Mouse (Mus musculus): ENCODE measurements around the gene Oxct1.
A peak's percentile ranks its signal among the peaks of the same experiment; 100 is the strongest.

Oxct1 gene

DNA sequence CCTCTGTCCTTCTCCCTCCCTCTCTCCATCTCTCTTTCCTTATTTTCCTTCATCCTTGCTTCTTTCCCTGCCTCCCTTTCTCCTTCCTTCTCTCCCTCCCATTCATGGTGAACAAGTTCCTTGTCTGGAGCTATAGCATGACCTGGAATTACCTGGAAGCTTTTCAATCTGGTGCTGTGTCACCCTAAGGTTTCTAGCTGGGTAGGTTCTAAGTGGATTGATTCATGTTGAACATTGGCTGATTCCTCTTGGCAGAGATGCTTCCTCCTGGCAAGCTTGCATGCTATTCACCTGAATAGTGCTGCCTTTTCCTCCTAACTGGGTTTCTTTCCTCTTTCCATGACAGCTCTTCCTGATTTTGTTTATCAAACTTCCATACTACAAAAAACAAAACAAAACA is 2.8 kb downstream of the Oxct1 start:
- DNase-seq: peak in 1 of 2 experiments; percentile 57

- peak in 1 of 2 experiments; percentile 50 for DNase-seq
Measured at GRCm38 (mm10) chr15:4033168-4034004, 7.2 kb downstream of the Oxct1 start.

DNA sequence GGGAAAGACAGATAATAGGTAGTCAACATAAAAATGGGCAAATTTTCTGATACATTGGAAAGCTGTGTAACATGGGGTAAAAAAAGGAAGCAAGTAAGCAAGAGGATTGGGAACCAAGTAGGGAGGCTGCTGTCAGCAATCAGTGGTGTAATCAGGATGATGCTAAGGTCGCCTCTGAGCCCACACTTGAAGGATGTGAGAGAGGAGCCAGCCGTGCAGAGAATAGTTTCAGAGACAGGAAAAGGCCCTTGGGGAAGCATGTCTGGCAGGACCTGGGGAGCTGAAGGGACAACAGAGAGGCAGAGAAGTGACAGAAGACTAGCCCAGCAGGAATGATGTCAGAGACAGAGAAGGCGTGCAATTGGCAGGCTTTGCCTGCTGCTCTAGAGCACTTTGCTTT is 16.2 kb downstream of the Oxct1 start:
- DNase-seq: no peak

GRCm38 (mm10) chr15:4043032-4043471 is 16.9 kb downstream of the Oxct1 start:
- no peak for DNase-seq

DNA sequence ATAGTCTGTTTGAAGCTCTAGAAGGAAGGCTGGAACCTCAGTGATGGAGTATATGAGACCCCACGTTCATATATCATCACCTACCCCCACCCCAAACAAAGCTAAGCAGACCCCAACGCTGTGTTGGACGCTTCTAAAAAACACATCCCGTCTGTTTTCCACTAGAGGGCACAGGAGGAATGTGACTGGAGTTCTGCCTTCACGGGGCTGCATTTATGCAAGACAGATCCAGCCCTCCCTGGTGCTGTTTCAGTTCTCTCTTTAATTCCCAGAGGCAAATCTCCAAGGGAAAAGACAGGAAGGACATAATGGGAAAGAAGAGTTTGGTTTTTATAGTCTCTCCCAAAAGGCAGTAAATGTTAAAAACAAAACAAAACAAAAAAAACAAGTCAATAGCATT is 30.4 kb downstream of the Oxct1 start:
- no peak for DNase-seq

DNA sequence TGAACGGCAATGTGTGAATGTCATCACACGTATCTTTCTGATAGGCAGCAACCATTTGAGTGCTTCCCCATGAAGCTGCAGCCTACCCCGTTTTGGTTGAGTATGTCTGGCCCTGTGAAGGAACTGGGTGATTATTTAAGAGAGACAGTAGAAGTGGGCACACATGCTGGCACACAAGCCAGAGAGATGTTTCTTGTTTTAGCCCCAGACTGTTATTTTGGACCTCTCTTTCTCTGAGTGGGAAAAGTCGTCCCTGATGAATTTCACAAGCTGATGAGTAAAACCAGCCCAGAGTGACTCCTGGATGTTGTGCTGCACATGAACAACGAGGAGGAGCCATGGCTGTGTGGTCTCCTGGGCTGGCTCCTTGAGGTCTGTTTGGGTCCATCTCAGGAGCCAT is 37.4 kb downstream of the Oxct1 start:
- DNase-seq: no peak

DNA sequence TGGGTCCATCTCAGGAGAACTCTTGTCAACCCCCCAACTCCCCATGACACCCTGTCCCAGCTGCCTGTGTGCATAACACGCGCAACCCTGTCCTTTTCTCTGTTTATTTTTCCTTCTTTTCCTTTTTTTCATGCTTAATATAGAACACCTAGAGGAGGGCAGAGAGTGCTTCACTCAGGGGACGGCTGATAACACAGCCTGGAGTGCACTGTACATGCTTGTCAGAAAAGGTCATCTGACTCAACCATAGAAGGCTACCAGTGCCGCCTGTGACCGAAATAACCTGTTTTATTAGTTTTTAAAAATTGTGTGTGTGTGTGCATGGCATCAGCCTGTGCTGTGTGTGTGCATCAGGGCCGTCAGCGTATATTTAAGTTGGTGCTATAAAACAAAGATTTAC is 37.8 kb downstream of the Oxct1 start:
- DNase-seq: no peak

DNA sequence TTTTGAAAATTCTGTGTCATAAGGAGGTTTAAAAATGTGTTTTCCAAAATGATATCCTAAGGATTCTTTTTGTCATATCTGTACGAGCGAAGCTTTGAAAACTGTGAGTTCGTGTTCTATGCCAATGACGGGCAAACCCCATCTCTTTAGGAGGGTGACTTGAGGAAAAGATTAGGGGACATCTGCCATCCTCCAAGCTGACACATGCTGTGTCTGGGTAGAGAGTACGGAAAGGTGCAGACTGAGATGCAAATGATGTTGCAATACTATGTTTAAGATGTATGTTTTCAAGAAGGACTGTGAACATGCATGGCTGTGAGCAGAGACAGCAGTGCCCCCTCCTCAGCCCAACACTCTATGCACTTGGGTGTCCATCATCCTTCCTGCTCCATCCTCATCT is 38.5 kb downstream of the Oxct1 start:
- no peak for DNase-seq

DNA sequence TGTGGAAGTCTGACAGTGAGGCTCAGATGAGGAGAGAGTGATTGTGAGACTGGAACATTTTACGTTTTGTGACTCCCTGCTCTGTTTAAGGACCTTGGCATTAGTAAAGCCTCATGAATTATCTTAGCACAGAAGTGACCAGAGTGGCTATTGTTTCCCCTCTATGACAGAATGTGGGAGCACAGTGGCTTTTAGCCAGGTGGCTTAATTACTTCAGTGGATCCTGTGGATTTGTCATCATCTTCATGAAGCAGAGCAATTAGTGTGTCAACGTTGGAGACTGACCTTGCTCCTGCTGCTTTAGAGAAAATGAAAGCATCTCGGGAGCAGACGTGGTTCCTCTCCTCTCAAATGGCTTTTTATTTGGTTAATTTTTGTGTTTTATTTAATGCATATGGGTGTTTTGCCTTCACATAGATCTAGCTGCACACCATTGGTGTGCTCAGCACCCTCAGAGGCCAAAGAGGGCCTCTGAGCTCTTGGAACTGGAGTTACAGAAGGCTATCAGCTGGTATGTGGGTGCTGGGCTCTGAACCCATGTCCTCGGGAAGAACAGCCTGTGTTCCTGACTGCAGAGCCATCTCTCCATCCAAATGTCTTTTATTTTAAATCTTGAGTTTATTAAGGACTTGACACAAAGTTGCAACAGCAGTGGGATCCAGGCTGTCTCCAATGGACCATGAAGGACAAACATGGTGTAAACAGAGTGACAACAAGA is 41.2 kb downstream of the Oxct1 start:
- no peak for DNase-seq

DNA sequence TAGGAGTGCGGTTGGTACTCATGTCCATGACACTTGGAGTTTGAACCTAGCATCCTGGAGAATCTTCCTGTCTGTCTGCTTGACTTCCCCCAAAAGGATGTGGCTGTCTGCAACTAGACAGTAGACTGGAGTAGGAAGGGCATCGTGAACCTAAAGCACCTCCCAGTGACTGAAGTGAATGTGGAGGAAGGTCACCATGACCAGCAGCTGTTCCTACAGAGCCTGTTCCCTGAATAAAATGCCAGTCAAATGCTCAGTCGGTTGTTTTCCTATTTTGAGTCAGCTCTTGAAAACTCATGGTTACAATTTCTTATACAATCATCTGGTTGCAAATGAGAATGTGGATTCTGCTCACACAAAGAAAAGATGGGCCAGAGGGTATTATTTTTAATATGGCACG is 51.8 kb downstream of the Oxct1 start:
- DNase-seq: no peak

- no peak for DNase-seq
Measured at GRCm38 (mm10) chr15:4078785-4079184, 52.6 kb downstream of the Oxct1 start.

GRCm38 (mm10) chr15:4079425-4080189 is 53.4 kb downstream of the Oxct1 start:
- DNase-seq: no peak

DNA sequence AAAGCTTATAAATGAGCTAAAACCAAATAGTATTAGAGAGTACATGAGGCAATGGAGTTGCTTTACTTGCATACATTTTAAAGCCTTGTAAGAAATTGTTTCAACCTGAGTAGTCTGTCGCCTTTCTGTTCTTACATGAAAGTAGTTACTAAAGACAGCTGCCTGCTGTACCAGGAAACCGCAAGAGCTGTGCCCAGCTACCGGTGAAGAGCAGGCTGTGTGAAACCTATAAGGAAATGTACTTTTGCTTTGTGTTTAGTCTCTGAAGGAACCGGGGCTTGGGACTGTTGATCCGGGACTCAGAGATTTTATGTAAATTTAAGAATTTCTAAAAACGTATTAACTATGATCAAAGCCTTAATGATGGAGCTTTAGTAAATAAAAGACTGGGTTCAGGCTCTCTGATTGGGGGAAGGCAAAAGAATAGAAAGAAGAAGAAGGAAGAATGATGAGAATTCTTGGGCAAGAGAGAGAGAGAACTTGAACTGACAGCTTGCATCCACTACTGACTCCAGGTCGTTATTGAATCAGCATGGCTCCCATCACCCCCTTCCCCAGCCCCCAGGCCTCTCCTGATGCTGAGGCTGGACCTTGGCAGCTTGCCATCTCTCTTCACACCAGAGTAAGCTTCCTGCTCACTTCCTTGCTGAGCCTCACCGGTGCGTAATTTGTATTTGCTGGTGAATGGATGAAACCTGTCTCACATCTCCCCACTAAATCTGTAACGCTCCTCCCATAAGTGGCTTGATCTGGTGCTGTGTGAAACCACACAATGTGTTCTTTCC is 59.6 kb downstream of the Oxct1 start:
- DNase-seq: peak in 1 of 2 experiments; percentile 15

GRCm38 (mm10) chr15:4087446-4087845 is 61.3 kb downstream of the Oxct1 start:
- DNase-seq: no peak

DNA sequence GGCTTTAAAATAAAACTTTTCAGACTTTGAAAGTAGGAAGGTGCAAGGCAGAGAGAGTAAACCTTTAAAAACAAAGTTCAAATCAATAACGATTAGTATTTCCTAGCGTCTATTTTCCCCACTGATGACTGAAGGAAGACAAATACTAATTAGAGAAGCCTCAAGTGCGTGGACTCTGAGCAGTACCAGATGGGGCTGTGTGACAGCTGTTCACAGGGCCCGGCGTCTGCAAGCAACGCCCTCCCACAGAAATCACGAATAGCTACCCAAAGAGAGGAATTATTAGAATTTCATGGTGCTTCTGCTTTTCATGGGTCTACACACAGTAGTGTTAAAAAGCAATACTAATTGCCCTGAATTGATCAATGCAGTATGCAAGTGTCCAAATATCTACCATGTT is 61.7 kb downstream of the Oxct1 start:
- no peak for DNase-seq

DNA sequence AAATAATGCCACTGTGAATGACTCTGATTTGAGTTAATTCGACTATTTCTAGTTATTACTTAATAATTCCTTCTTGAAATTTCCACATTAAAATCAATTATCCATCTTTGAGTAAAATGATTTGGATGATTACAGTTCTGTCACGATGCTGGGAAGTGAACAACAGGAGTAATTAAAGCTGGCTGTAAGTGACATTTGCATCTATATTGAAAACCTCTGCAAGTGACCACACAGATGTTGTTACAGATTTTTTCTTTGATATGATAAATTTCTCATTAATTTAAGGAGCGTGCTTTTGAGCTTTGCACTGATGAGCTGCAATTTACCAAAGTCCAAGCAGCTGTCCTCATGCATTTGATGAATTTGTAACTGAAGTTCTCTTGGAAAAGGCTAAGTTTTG is 64.4 kb downstream of the Oxct1 start:
- DNase-seq: no peak

DNA sequence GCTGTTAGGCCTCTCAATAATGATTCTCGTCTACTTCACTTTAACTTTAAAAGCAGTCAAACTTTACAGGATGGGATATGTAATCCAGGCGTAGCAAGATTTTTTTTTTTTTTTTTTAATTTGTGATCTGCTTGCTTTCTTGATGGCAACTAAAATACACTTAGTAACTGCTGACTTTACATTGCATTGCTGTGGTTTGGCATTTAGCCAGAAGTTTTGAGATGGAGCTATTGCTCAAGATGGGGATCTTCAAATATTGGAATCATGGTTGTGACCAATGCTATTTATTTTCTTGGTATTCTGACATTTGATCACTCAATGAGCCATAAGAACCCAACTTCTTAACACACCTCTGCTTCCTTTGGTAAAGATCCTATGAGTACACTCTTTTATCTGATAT is 66.4 kb downstream of the Oxct1 start:
- DNase-seq: no peak

DNA sequence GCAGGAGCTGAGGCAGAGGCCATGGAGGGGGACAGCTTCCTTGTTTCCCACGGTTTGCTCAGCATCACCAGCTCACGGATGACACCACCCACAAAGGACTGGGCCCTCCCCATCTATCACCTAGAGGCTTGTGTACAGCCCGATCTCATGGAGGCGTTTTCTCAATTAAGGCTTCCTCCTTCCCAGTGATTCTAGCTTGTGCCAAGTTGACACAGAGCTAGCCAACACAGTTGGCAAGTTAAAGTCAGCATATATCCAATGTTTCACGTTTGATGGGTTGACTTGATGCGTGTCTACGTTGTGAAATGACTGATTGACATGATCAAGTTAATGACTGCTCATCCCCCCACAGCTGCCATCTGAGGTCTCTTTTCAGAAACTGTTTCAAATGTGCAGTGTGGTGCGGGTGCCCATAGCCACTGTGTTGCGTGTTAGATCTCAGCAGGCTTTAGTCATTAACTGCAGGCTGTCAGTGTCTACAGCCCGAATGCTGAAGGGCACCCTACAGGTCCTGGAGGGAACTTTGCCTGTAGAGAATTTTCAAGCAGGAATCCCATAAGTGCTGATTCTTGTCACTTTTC is 74.2 kb downstream of the Oxct1 start:
- no peak for DNase-seq

GRCm38 (mm10) chr15:4101025-4101424 is 74.8 kb downstream of the Oxct1 start:
- DNase-seq: no peak

DNA sequence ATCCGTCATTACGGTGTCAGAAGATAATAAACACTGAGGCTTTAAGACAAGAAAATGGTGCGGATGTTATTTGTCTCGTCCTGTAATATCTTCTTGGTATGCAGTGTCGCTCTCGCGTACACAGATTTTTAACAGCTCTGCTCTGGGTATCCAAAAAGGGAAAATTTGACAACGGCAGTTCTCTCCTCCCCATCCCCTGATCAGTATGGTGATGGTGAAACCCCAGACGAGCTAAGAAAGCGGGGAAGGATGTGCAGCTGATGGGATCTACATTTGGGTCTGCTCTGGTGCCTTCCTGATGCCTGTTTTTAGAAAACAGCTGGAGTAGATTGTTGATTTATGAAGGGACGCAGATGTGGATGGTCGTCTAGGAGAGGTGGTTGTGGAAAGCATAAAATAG is 78.1 kb downstream of the Oxct1 start:
- DNase-seq: no peak

DNA sequence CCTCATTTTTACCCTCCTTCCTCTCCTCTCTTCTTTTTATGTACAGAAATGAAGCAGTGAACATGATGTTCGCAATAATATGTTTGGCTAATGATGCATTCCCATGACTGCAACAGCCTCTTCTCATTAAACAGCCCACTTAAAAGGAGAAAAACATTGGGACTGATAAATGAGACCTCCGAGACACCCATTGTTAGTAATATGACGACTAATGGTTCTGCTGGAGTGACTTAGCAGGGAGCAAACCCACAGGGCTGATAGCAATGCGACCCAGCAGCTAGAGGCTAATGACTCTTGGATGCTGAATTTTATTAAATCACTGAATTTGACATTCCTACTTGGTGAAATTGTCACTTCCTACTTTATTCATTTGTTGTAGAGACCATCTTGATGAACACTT is 79.3 kb downstream of the Oxct1 start:
- DNase-seq: no peak

DNA sequence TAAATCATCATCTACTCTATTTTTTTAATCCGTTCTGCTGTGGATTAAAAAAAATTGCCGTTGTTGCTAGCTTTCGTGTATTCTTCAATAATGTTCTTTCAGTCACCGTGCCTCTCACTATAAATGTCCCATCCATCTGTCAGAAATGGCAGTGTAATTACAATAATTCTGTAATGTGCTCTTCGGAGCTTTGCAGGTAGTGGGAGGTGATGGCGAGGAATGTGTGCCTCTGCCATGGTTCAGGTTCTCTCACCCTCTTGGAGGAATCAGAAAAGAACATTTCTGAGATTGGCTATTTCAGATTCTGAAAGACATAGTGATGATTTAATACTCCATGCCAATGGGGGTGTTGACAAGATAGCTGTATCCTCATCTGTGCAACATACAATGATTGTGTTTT is 93.8 kb downstream of the Oxct1 start:
- DNase-seq: no peak

All from kidney, adult 8-10 months (tissue).